Mouse (Mus musculus) neural tube, embryonic 14.5 days (tissue): ENCODE measurements at regions not wholly inside any gene's neighbourhood (a gene's known extent, or its start where the extent isn't known, plus 50 kb on each side); places are given as distances from the start of the nearest gene placed in this dataset.

Experiments used
- ATAC-seq: fragments of 200-750 bp; cut with Nextera tagmentation; 2 replicates; pipeline ENCODE4 v1.8.0; 2017; ENCODE audit warnings: low read depth, mild to moderate bottlenecking, moderate TSS enrichment, moderate library complexity
- H3K27ac ChIP-seq: fragments of 300-500 bp; sonication (generic); 2 replicates; pipeline ENCODE4 v1.5.1; 2014; ENCODE audit warnings: low read depth, mild to moderate bottlenecking, control low read depth, low read length, moderate library complexity, mixed read lengths
- H3K27me3 ChIP-seq: fragments of 300-500 bp; sonication (generic); 2 replicates; pipeline ENCODE4 v1.6.1; 2014; ENCODE audit warnings: low read length; ENCODE audit not compliant: control insufficient read depth, insufficient read depth
- H3K36me3 ChIP-seq: fragments of 300-500 bp; sonication (generic); 2 replicates; pipeline ENCODE4 v1.6.1; 2014; ENCODE audit warnings: low read length, mixed read lengths; ENCODE audit not compliant: control insufficient read depth, insufficient read depth
- H3K4me1 ChIP-seq: fragments of 300-500 bp; sonication (generic); 2 replicates; pipeline ENCODE4 v1.6.1; 2014; ENCODE audit warnings: low read length; ENCODE audit not compliant: control insufficient read depth, insufficient read depth
- H3K4me2 ChIP-seq: fragments of 300-500 bp; sonication (generic); 2 replicates; pipeline ENCODE4 v1.6.1; 2014; ENCODE audit warnings: mild to moderate bottlenecking, low read depth, low read length, control low read depth
- H3K4me3 ChIP-seq: fragments of 300-500 bp; sonication (generic); 2 replicates; pipeline ENCODE4 v1.5.1; 2014; ENCODE audit warnings: low read depth, low read length, control low read depth, mixed read lengths
- H3K9ac ChIP-seq: fragments of 300-500 bp; sonication (generic); replicated peaks from 2 replicates; pipeline ENCODE4 v1.6.1; 2014; ENCODE audit warnings: low read depth, mild to moderate bottlenecking, control low read depth, low read length, mixed read lengths
- H3K9me3 ChIP-seq: fragments of 300-500 bp; sonication (generic); 2 replicates; pipeline ENCODE4 v1.6.1; 2016; ENCODE audit warnings: low read length; ENCODE audit not compliant: control insufficient read depth
- WGBS: fragments of 180-500 bp; shearing (Covaris S2); extraction: QIAGEN DNeasy Blood & Tissue Kit; methylation state at CpG from one replicate; pipeline ENCODE4 v1.1.7; 2014; 5-methylcytosine and 5-hydroxymethylcytosine counted together

DNA sequence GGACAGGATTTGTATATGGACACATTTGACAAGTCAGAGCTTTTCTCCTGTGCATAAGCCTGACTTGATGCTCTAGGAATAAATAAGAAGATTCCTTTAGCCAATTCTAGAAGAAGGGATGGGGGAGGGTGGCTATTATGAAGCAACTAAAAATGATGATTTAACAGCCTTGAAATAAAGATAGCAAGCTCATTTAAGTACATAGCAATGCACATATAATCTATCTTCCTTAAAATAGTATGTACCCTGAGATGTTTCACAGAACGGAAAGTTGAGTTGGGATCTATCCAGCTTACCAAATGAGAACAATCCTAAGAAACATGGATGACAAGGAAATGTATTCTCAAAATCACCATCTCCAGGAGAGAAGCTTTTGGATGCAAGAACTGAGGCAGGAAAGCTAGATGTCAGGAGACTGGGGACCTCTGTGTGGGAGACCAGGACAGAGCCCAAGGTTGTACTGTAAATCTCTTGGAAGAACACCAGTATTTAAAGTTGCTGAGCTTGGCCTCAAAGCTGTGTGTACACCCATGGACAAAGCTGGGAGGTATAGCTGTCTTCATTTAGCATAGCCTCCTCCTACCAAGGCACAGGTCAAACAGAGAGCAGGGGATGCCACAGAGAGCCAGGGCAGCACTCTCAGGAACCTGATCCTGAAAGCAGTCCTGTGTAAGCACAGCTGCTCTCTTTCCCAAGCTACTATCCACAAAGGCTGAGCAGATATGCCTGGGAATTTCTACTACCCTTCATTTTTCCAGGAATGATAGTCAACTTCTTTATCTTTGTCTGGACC, 192.3 kb downstream of the Parm1 start:
- no peak for ATAC-seq
- no peak overlapping the region for H3K9ac ChIP-seq
- H3K9me3 ChIP-seq, result no peaks in the 10 kb centered on the region
- no peaks in the 10 kb centered on the region for H3K36me3 ChIP-seq
- no peak overlapping the region for H3K27ac ChIP-seq
- no peaks in the 10 kb centered on the region for H3K27me3 ChIP-seq
- 98% methylated on average over 1 of the region's 1 CpGs for WGBS
- no peaks in the 10 kb centered on the region for H3K4me1 ChIP-seq
- no peak overlapping the region for H3K4me2 ChIP-seq
- H3K4me3 ChIP-seq, result no peak overlapping the region

DNA sequence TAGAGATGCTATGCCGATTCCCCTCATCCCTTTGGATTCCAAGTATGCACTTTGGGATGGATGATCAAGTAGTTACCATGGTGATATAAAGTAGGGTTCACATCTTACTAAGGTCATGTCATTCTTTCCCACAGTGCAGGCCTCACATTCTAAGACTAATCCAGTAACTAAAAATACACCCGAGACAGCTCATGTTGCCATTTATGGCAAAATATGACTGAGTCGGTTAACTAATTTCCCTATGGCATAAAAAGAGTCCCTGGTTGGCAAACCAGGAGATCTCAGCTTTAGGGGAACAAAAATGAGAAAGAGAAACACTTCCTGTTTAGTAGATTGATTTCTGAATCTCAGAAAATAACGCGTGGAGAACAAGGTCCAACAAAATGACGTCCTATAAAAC, 190.7 kb downstream of the Parm1 start:
- Histone ChIP-seq H3K4me1 (no peaks in the 10 kb centered on the region), H3K4me3 (no peak overlapping the region), H3K9me3 (no peaks in the 10 kb centered on the region), H3K27ac (no peak overlapping the region), H3K9ac (no peak overlapping the region), H3K27me3 (no peaks in the 10 kb centered on the region), H3K4me2 (no peak overlapping the region), H3K36me3 (no peaks in the 10 kb centered on the region)
- ATAC-seq, result no peak
- 90% methylated on average over 6 of the region's 6 CpGs for WGBS

DNA sequence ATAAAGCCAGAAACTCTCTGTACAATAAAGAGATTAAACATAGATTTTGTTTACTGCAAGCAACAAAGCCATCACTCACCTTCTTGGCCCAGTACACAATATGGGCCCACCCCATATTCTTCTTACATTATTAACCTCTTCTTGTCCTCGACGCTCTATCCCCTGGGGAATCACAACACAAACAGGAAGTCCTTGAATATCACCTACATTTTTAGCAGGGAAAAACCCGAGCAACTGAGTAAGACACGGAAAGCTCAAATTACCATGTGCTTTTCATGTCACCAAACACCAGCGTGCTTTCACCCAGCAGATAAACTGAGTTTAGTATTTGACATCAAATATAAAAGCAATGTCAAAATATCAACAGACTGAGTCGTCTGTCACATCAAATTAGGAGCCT, 179.7 kb downstream of the Parm1 start:
- H3K4me3 ChIP-seq, result no peak overlapping the region
- no peak overlapping the region for H3K9ac ChIP-seq
- no peak overlapping the region for H3K4me2 ChIP-seq
- H3K27me3 ChIP-seq, result no peaks in the 10 kb centered on the region
- H3K4me1 ChIP-seq, result no peaks in the 10 kb centered on the region; the same call in 1 of the 2 replicates
- no peaks in the 10 kb centered on the region for H3K36me3 ChIP-seq
- WGBS, result 88% methylated on average over 6 of the region's 6 CpGs
- no peaks in the 10 kb centered on the region for H3K9me3 ChIP-seq
- no peak overlapping the region for H3K27ac ChIP-seq
- no peak for ATAC-seq

DNA sequence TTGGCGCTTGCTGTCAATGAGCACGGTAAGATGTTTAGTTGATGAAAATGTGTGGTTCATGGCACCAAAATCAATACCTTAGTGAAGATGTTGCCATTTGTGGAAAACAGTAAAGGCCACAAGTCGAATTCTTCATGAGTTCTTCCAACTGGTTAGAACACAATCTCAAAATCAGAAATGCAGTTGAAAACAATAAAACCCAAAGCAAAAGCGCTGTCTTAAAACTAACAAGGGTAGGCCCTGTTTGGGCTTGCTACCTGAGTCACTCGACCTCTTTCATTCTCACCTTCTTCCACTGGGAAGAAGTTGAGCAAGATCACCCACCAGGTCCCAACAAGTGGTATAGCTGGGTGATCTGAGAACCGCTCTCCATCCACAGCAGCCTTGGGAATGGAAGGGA, 179.1 kb downstream of the Parm1 start:
- Histone ChIP-seq H3K4me3 (no peak overlapping the region), H3K36me3 (no peaks in the 10 kb centered on the region), H3K9me3 (no peaks in the 10 kb centered on the region), H3K27ac (no peak overlapping the region), H3K27me3 (no peaks in the 10 kb centered on the region), H3K4me1 (no peaks in the 10 kb centered on the region; the same call in 1 of the 2 replicates), H3K4me2 (no peak overlapping the region), H3K9ac (no peak overlapping the region)
- ATAC-seq, result no peak
- WGBS, result 93% methylated on average over 6 of the region's 6 CpGs

DNA sequence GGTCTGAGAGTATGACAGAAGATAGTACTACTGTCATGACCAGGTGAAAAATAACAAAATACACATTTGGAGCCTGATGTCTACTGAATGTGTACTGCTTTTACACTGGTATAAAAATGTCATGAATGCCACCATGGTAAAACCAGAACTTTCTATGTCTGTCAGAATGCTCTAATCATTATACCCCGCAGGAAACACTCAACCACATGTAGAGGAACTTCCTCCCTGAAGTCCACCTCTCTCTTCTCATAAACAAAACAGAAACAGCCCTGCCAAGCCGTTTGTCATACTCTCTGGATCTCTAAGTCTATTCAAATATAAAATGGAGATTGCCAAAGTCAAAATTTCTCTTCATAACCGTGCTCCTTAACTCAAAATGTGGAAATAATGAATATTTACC, 178.2 kb downstream of the Parm1 start:
- H3K9me3 ChIP-seq, result no peaks in the 10 kb centered on the region
- no peak overlapping the region for H3K4me2 ChIP-seq
- H3K27ac ChIP-seq, result no peak overlapping the region
- no peaks in the 10 kb centered on the region for H3K27me3 ChIP-seq
- no peaks in the 10 kb centered on the region; the same call in 1 of the 2 replicates for H3K4me1 ChIP-seq
- WGBS, result 81% methylated on average over 3 of the region's 3 CpGs
- H3K9ac ChIP-seq, result no peak overlapping the region
- no peak overlapping the region for H3K4me3 ChIP-seq
- ATAC-seq, result no peak
- H3K36me3 ChIP-seq, result no peaks in the 10 kb centered on the region

DNA sequence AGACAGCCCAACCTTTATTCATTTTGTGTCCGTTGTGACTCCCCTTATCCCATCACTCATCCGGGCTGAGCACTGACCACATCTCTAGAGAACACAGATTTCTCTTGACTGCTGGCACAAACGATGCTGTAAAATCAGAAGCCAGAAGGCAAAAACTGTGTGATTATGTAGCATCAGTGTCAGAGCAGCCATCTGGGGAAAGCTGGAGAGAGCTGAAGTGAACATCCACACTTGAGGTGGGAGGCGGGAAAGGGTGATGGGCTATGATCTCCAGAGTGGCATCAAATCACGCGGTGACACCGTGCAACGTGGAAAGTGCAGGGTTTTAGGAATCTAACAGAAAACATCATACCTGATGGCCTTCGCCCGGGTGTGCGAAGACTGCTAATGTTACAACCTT, 175.9 kb downstream of the Parm1 start:
- Histone ChIP-seq H3K27me3 (no peaks in the 10 kb centered on the region), H3K9me3 (no peaks in the 10 kb centered on the region), H3K36me3 (no peaks in the 10 kb centered on the region), H3K4me1 (no peaks in the 10 kb centered on the region; the same call in 1 of the 2 replicates), H3K4me3 (no peak overlapping the region), H3K27ac (no peak overlapping the region), H3K4me2 (no peak overlapping the region), H3K9ac (no peak overlapping the region)
- ATAC-seq, result peak; percentile 32; the same call in 1 of the 2 replicates
- 63% methylated on average over 11 of the region's 11 CpGs for WGBS

DNA sequence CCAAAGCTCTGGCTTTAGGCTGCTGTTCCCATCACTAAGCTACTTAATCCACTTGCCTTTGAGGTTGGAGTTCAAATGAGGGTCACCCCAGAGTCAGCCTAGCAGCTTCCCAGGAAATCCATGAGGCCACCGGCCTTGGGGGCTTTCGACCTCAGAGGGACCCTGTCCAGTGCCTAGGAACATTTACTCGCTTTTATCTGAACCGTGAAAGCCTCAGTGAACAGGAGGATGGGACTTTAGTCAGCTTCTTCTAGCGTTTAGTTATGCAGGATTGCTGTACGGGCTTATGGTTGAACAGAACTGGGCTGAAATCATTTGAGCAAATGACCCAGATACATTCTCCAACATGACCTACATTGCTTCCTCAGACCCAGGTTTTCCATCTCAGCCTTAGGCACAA, 174.9 kb downstream of the Parm1 start:
- Histone ChIP-seq H3K4me2 (no peak overlapping the region), H3K36me3 (no peaks in the 10 kb centered on the region), H3K4me1 (no peaks in the 10 kb centered on the region; the same call in 1 of the 2 replicates), H3K9ac (no peak overlapping the region), H3K27ac (no peak overlapping the region), H3K9me3 (no peaks in the 10 kb centered on the region), H3K27me3 (no peaks in the 10 kb centered on the region), H3K4me3 (no peak overlapping the region)
- WGBS, result 29% methylated on average over 6 of the region's 6 CpGs
- no peak for ATAC-seq

DNA sequence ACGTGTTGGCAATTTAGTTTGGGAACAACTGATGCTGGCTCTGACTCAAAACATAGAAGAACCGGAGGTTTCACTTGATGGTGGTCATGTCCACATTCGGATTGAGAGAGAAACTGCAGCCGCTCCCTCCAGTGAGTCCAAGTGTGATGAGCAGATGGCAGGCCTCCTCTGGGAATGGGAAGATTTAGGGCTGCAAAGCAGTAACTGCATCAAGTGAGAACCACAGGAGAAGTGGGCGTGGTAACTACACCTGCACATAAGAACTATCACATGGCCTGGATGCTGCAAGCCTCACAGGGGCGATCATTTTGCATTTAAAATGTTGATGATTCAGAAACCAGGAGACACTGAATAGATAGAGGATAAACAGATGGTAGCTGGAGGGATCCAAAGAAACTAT, 161.3 kb downstream of the Parm1 start:
- no peak overlapping the region for H3K27ac ChIP-seq
- H3K4me2 ChIP-seq, result no peak overlapping the region
- no peak for ATAC-seq
- H3K27me3 ChIP-seq, result no peaks in the 10 kb centered on the region
- H3K9ac ChIP-seq, result no peak overlapping the region
- H3K4me3 ChIP-seq, result no peak overlapping the region
- H3K9me3 ChIP-seq, result no peaks in the 10 kb centered on the region
- H3K4me1 ChIP-seq, result no peaks in the 10 kb centered on the region
- 72% methylated on average over 6 of the region's 6 CpGs for WGBS
- no peaks in the 10 kb centered on the region for H3K36me3 ChIP-seq
